Mouse (Mus musculus): ENCODE measurements around the gene Stim2. TPM values are rescaled to one million over a fixed set of nuclear protein-coding genes. Genes with fewer than 3 reads are reported as not detected.

Gene Stim2
- total RNA-seq, 4 experiments from 2014 or later = 129 to 184 (median 146) TPM

- no peak for DNase-seq (ENCODE audit: low spot score in 2 of 2)
Measured at GRCm38 (mm10) chr5:54046432-54046831, 48.1 kb downstream of the Stim2 start.

- DNase-seq (ENCODE audit: low spot score in 2 of 2) = no peak
Measured at GRCm38 (mm10) chr5:54049145-54049733, 50.9 kb downstream of the Stim2 start.

GRCm38 (mm10) chr5:54049940-54050339 lies 51.6 kb downstream of the Stim2 start:
- DNase-seq (ENCODE audit: low spot score in 2 of 2) = no peak

- DNase-seq (ENCODE audit: low spot score in 2 of 2) = no peak
Measured at GRCm38 (mm10) chr5:54051056-54051455, 52.8 kb downstream of the Stim2 start.

- DNase-seq (ENCODE audit: low spot score in 2 of 2) = no peak
Measured at GRCm38 (mm10) chr5:54052205-54052604, 53.9 kb downstream of the Stim2 start.

- no peak for DNase-seq (ENCODE audit: low spot score in 2 of 2)
Measured at GRCm38 (mm10) chr5:54053673-54054366, 55.5 kb downstream of the Stim2 start.

GRCm38 (mm10) chr5:54056266-54056665 lies 58.0 kb downstream of the Stim2 start:
- no peak for DNase-seq (ENCODE audit: low spot score in 2 of 2)

GRCm38 (mm10) chr5:54059998-54060397 lies 61.7 kb downstream of the Stim2 start:
- no peak for DNase-seq (ENCODE audit: low spot score in 2 of 2)

- peak; percentile 74 for DNase-seq (ENCODE audit: low spot score in 2 of 2)
Measured at GRCm38 (mm10) chr5:54062079-54062478, 63.8 kb downstream of the Stim2 start.

GRCm38 (mm10) chr5:54067591-54067990 lies 69.3 kb downstream of the Stim2 start:
- DNase-seq (ENCODE audit: low spot score in 2 of 2) = no peak

GRCm38 (mm10) chr5:54070549-54070948 lies 72.2 kb downstream of the Stim2 start:
- DNase-seq (ENCODE audit: low spot score in 2 of 2) = no peak

- no peak for DNase-seq (ENCODE audit: low spot score in 2 of 2)
Measured at GRCm38 (mm10) chr5:54071288-54071687, 73.0 kb downstream of the Stim2 start.

- DNase-seq (ENCODE audit: low spot score in 2 of 2) = no peak
Measured at GRCm38 (mm10) chr5:54071705-54072104, 73.4 kb downstream of the Stim2 start.

GRCm38 (mm10) chr5:54073291-54073690 lies 75.0 kb downstream of the Stim2 start:
- no peak for DNase-seq (ENCODE audit: low spot score in 2 of 2)

GRCm38 (mm10) chr5:54079997-54080396 lies 81.7 kb downstream of the Stim2 start:
- DNase-seq (ENCODE audit: low spot score in 2 of 2) = no peak

GRCm38 (mm10) chr5:54087912-54088311 lies 89.6 kb downstream of the Stim2 start:
- DNase-seq (ENCODE audit: low spot score in 2 of 2) = no peak

GRCm38 (mm10) chr5:54098219-54098618 lies 99.9 kb downstream of the Stim2 start:
- no peak for DNase-seq (ENCODE audit: low spot score in 2 of 2)

- peak; percentile 59 to 71 for DNase-seq (ENCODE audit: low spot score in 2 of 2)
Measured at GRCm38 (mm10) chr5:54100916-54101315, 102.6 kb downstream of the Stim2 start.

GRCm38 (mm10) chr5:54101318-54101717 lies 103.0 kb downstream of the Stim2 start:
- no peak for DNase-seq (ENCODE audit: low spot score in 2 of 2)

- no peak for DNase-seq (ENCODE audit: low spot score in 2 of 2)
Measured at GRCm38 (mm10) chr5:54101960-54102359, 103.7 kb downstream of the Stim2 start.

- no peak for DNase-seq (ENCODE audit: low spot score in 2 of 2)
Measured at GRCm38 (mm10) chr5:54106669-54107068, 108.4 kb downstream of the Stim2 start.

GRCm38 (mm10) chr5:54107069-54107468 lies 108.8 kb downstream of the Stim2 start:
- no peak for DNase-seq (ENCODE audit: low spot score in 2 of 2)

GRCm38 (mm10) chr5:54109096-54109495 lies 110.8 kb downstream of the Stim2 start:
- DNase-seq (ENCODE audit: low spot score in 2 of 2) = no peak

All from layer of hippocampus, adult 8-10 months (tissue).